Mouse (Mus musculus) left cerebral cortex, adult 9 months (tissue): ENCODE results near the gene Vmn1r132.
"Not testable (repeated sequence)": the region's sequence is repeated elsewhere in the genome, so short reads cannot be mapped to it uniquely, and the experiment has no call there.

Experiments
- DNase-seq, 2 experiments: peaks; one replicate each; pipeline ENCODE4 v3.0.0; 2022; ENCODE audit warnings: low spot score in 2 of 2

Vmn1r132 gene

GRCm38 (mm10) chr7:21613792-21614191 lies at the start of gene Vmn1r132:
Vmn1r132 (plus strand) TSS chr7:21614092.
- DNase-seq, result not testable (repeated sequence)
